Mouse (Mus musculus) G1E (cell line): ENCODE results near the gene Eml1. TPM values are rescaled to one million over a fixed set of nuclear protein-coding genes. Genes with fewer than 3 reads are reported as not detected.

Source experiments
- ATAC-seq: 2 replicates; pipeline ENCODE4 v1.8.0; 2016; ENCODE audit warnings: mild to moderate bottlenecking; ENCODE audit not compliant: insufficient number of reproducible peaks, poor library complexity, low FRiP score, severe bottlenecking; ENCODE audit errors: extremely low read depth
- DNase-seq: peaks from one replicate; pipeline ENCODE4 v3.0.0; 2012; ENCODE audit warnings: low spot score
- H3K27me3 ChIP-seq: 2 replicates; pipeline ENCODE4 v1.6.1; 2012; ENCODE audit warnings: mild to moderate bottlenecking, low read length, inconsistent platforms; ENCODE audit not compliant: insufficient read depth
- H3K36me3 ChIP-seq: replicated peaks from 2 replicates; pipeline ENCODE3; 2012; ENCODE audit warnings: mild to moderate bottlenecking, inconsistent platforms
- H3K4me1 ChIP-seq: 2 replicates; pipeline ENCODE4 v1.6.1; 2012; ENCODE audit warnings: low read depth, low read length, inconsistent platforms, mixed read lengths; ENCODE audit not compliant: insufficient read depth
- H3K4me3 ChIP-seq: 2 replicates; pipeline ENCODE4 v1.5.1; 2012; ENCODE audit warnings: low read depth, mild to moderate bottlenecking, inconsistent platforms, low read length, moderate library complexity, mixed read lengths
- H3K9me3 ChIP-seq: replicated peaks from 2 replicates; pipeline ENCODE4 v1.6.1; 2012; ENCODE audit warnings: inconsistent platforms
- CTCF ChIP-seq: IDR thresholded peaks from 2 replicates; pipeline ENCODE4 v1.5.1; 2012; ENCODE audit warnings: low read depth, low read length, inconsistent platforms, mixed read lengths
- GATA1 ChIP-seq: IDR thresholded peaks from 2 replicates; pipeline ENCODE4 v1.6.1; 2012; ENCODE audit warnings: borderline replicate concordance, low read length, inconsistent platforms, mixed read lengths
- GATA2 ChIP-seq: IDR thresholded peaks from 2 replicates; pipeline ENCODE4 v1.6.1; 2012; ENCODE audit warnings: low read depth, low read length, inconsistent platforms, borderline replicate concordance
- POLR2AphosphoS5 ChIP-seq: IDR thresholded peaks from 2 replicates; pipeline ENCODE4 v1.6.1; 2012; ENCODE audit warnings: low read depth, low read length, inconsistent platforms; ENCODE audit not compliant: insufficient replicate concordance
- TAL1 ChIP-seq: conservative IDR thresholded peaks from 2 replicates; pipeline ENCODE4 v1.6.1; 2012; ENCODE audit warnings: low read depth, low read length, inconsistent platforms, mixed read lengths
- polyA plus RNA-seq: library from polyadenylated mRNA; stranded (reverse); fragments of >175 nt; gene quantifications from 2 replicates; pipeline ENCODE4 v1.2.3, GENCODE M21; 2012
- total RNA-seq, 2 experiments: library from RNA; stranded (forward) in 1 of 2; stranded (reverse) in 1 of 2; fragments of 200-1000 nt in 1 of 2; fragments of >200 nt in 1 of 2; fragmentation: Nextera tagmentation in 1 of 2; gene quantifications; 2 replicates each; pipeline ENCODE4 v1.2.3; 2014 to 2017

Gene Eml1
- total RNA-seq (2014; fragmentation: Nextera tagmentation) = not detected in 2 replicates
- 0.05 and 0.12 TPM in 2 replicates for total RNA-seq (2017)
- polyA plus RNA-seq = not detected in 2 replicates

- H3K4me1 ChIP-seq = no peaks in the 10 kb centered on the region
- H3K27me3 ChIP-seq = no peaks in the 10 kb centered on the region; the same call in 1 of the 2 replicates
- ATAC-seq (no peak), DNase-seq (no peak)
- H3K4me3 ChIP-seq = peak within 1 kb of the TSS; percentile 14; the same call in 1 of the 2 replicates
- H3K9me3 ChIP-seq = peaks cover 95% of the 10 kb centered on the region
- H3K36me3 ChIP-seq = no peaks in the 10 kb centered on the region
- TF ChIP-seq CTCF = no peak
- no peak for TF ChIP-seq GATA1
- TF ChIP-seq GATA2 = no peak
- TF ChIP-seq POLR2AphosphoS5 = no peak
- no peak for TF ChIP-seq TAL1
Observed at GRCm38 (mm10) chr12:108370596-108371428, at the start of gene Eml1. TSS of gene Eml1 (plus strand) at chr12:108370957.

GRCm38 (mm10) chr12:108326401-108326800 is 44.4 kb upstream of the Eml1 start:
- peaks cover 85% of the 10 kb centered on the region for H3K9me3 ChIP-seq
- H3K4me3 ChIP-seq = no peak overlapping the region
- H3K36me3 ChIP-seq = no peaks in the 10 kb centered on the region
- no peaks in the 10 kb centered on the region for H3K4me1 ChIP-seq
- no peak for ATAC-seq
- TF ChIP-seq POLR2AphosphoS5 = no peak
- TF ChIP-seq CTCF = no peak
- TF ChIP-seq GATA1 = no peak
- no peak for TF ChIP-seq TAL1
- TF ChIP-seq GATA2 = no peak
- DNase-seq = no peak
- H3K27me3 ChIP-seq = no peaks in the 10 kb centered on the region

GRCm38 (mm10) chr12:108327889-108328491 is 42.8 kb upstream of the Eml1 start:
- ATAC-seq = no peak
- H3K4me1 ChIP-seq = no peaks in the 10 kb centered on the region
- H3K9me3 ChIP-seq = peaks cover 85% of the 10 kb centered on the region
- peak overlapping the region; percentile 56; the same call in 1 of the 2 replicates for H3K4me3 ChIP-seq
- TF ChIP-seq GATA1 (no peak), POLR2AphosphoS5 (no peak), CTCF (no peak), TAL1 (no peak), GATA2 (no peak)
- H3K27me3 ChIP-seq = no peaks in the 10 kb centered on the region
- H3K36me3 ChIP-seq = no peaks in the 10 kb centered on the region
- no peak for DNase-seq

GRCm38 (mm10) chr12:108333056-108333455 is 37.7 kb upstream of the Eml1 start:
- H3K9me3 ChIP-seq = peaks cover 89% of the 10 kb centered on the region
- H3K36me3 ChIP-seq = no peaks in the 10 kb centered on the region
- ATAC-seq = no peak
- no peak for TF ChIP-seq TAL1
- TF ChIP-seq GATA1 = no peak
- no peak for TF ChIP-seq POLR2AphosphoS5
- no peak for TF ChIP-seq GATA2
- TF ChIP-seq CTCF = no peak
- DNase-seq = no peak
- peaks cover 3% of the 10 kb centered on the region; the same call in 1 of the 2 replicates for H3K27me3 ChIP-seq
- no peaks in the 10 kb centered on the region for H3K4me1 ChIP-seq
- peak overlapping the region; percentile 5; the same call in 1 of the 2 replicates for H3K4me3 ChIP-seq

- Histone ChIP-seq H3K4me3 (no peak overlapping the region; the same call in 1 of the 2 replicates), H3K9me3 (peaks cover 89% of the 10 kb centered on the region), H3K36me3 (no peaks in the 10 kb centered on the region), H3K4me1 (no peaks in the 10 kb centered on the region), H3K27me3 (peaks cover 3% of the 10 kb centered on the region; the same call in 1 of the 2 replicates)
- no peak for DNase-seq
- no peak for ATAC-seq
- TF ChIP-seq TAL1 (no peak), CTCF (no peak), GATA1 (no peak), POLR2AphosphoS5 (no peak), GATA2 (no peak)
Observed at GRCm38 (mm10) chr12:108333481-108333882, 37.3 kb upstream of the Eml1 start.
